Mouse (Mus musculus) cerebellum, adult 2 months (tissue): ENCODE results near the gene Ccdc169.

Source experiments
- CTCF ChIP-seq: fragments of 200-500 bp; IDR thresholded peaks from 2 replicates; pipeline ENCODE4 v1.5.1; 2011; ENCODE audit warnings: low read depth, mild to moderate bottlenecking, control low read depth, low read length, moderate library complexity, borderline replicate concordance; ENCODE audit not compliant: insufficient read depth
- POLR2A ChIP-seq: fragments of 200-500 bp; IDR thresholded peaks from 2 replicates; pipeline ENCODE4 v1.6.1; 2011; ENCODE audit warnings: low read length, control low read depth, borderline replicate concordance; ENCODE audit not compliant: insufficient read depth

DNA sequence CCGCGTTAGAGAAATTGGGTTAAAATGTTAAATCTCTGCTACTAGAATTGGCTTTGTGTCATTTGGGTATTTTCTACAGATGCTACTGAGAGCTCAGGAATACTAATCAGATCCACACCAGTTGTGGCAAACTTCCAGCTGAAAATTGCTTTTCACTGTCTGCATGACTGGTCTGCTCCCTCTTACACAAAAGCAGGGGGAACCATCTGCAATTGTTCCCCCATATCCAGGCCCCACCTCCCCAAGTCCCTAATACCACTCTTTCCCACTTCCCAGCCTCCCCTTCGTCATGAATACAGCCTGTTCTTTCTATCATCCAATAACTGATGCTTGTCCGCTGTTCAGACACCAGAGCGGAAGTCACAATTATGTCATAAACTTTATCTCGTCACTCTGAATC lies 77.3 kb downstream of the Ccdc169 start:
- no peak for TF ChIP-seq CTCF
- no peak for TF ChIP-seq POLR2A
